Mouse (Mus musculus): ENCODE results near the gene Phactr4.
"Not testable (repeated sequence)": the region's sequence is repeated elsewhere in the genome, so short reads cannot be mapped to it uniquely, and the experiment has no call there.

Phactr4 gene

GRCm38 (mm10) chr4:132421923-132422782, at the start of gene Phactr4:
Gene Phactr4, minus strand, starts transcription at chr4:132422489.
- DNase-seq, result peak; percentile 82 to 85

- DNase-seq, result no peak
These were observed 47.6 kb upstream of the Phactr4 start for GRCm38 (mm10) chr4:132469873-132470272.

GRCm38 (mm10) chr4:132464255-132464613, 41.9 kb upstream of the Phactr4 start:
- no peak for DNase-seq

GRCm38 (mm10) chr4:132463430-132464254, 41.4 kb upstream of the Phactr4 start, which contains the start of gene Med18:
Gene Med18, minus strand, starts transcription at chr4:132463921.
- DNase-seq, result peak; percentile 92 to 93

- no peak for DNase-seq
These were observed 40.5 kb upstream of the Phactr4 start for GRCm38 (mm10) chr4:132462836-132463235.

- no peak for DNase-seq
These were observed 37.9 kb upstream of the Phactr4 start for GRCm38 (mm10) chr4:132460225-132460624.

GRCm38 (mm10) chr4:132455561-132455960, 33.3 kb upstream of the Phactr4 start:
- no peak for DNase-seq

GRCm38 (mm10) chr4:132455146-132455545, 32.9 kb upstream of the Phactr4 start:
- DNase-seq, result no peak

GRCm38 (mm10) chr4:132454216-132454615, 31.9 kb upstream of the Phactr4 start:
- DNase-seq, result no peak

- DNase-seq, result no peak
These were observed 27.5 kb upstream of the Phactr4 start for GRCm38 (mm10) chr4:132449778-132450177.

GRCm38 (mm10) chr4:132446105-132446504, 23.8 kb upstream of the Phactr4 start:
- no peak for DNase-seq

GRCm38 (mm10) chr4:132444516-132444915, 22.2 kb upstream of the Phactr4 start:
- DNase-seq, result no peak

- DNase-seq, result no peak
These were observed 15.6 kb upstream of the Phactr4 start for GRCm38 (mm10) chr4:132437857-132438256.

GRCm38 (mm10) chr4:132432717-132433372, 10.6 kb upstream of the Phactr4 start:
- DNase-seq, result no peak

- DNase-seq, result no peak
These were observed 5.8 kb upstream of the Phactr4 start for GRCm38 (mm10) chr4:132428022-132428542.

GRCm38 (mm10) chr4:132427493-132427892, 5.2 kb upstream of the Phactr4 start:
- DNase-seq, result no peak

GRCm38 (mm10) chr4:132426021-132426420, 3.7 kb upstream of the Phactr4 start:
- no peak for DNase-seq

GRCm38 (mm10) chr4:132424765-132425164, 2.5 kb upstream of the Phactr4 start:
- peak in 1 of 2 experiments; percentile 10 for DNase-seq

GRCm38 (mm10) chr4:132421556-132421922, 750 bp downstream of the Phactr4 start:
- DNase-seq, result no peak

GRCm38 (mm10) chr4:132420471-132420870, 1.8 kb downstream of the Phactr4 start:
- no peak for DNase-seq

GRCm38 (mm10) chr4:132415966-132416365, 6.3 kb downstream of the Phactr4 start:
- DNase-seq, result no peak

GRCm38 (mm10) chr4:132413257-132413656, 9.0 kb downstream of the Phactr4 start:
- not testable (repeated sequence) for DNase-seq

Measured in thymus, postnatal 36 days (tissue).